Mouse (Mus musculus): Measurements from ENCODE around the gene Aldh1a7.
"Not testable (repeated sequence)": the region's sequence is repeated elsewhere in the genome, so short reads cannot be mapped to it uniquely, and the experiment has no call there.

Gene Aldh1a7

DNA sequence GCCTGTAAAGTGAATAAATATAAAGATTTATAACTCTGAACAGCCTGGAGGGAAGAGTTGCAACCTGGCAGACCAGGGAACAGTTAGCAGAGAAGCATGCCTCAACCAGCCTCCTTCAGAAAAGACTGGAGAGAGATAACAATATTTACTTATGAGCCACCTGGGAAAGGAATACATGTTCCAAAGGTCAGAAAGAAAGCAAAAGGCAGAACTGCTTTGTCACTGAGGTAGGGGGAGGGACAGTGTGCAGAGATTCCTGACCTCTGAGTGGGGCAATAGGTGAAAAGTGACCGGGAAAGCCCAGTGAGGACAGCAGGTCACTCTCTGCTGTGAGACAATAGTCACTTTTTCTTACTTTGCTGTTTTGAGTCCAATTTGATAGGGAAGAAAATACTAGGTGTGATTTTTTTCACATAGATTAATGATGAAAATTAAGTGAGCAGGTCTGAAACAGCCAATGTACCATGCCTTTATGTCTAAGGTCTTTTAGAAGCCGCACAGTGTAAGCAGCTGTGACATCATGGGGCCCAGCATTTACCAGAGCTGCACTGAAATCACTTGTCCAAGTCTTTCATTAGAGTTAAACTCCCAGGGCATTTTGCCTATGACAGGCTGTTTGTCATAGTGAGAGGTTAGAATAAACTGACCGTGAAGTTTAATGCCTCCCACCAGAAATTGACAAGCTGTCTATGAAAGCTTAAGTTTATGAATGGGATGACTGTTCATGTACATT, 73.1 kb downstream of the Aldh1a7 start:
- Histone ChIP-seq H3K4me1 (replicated peaks; ENCODE audit: low read depth, low read length) (no peaks in the 10 kb centered on the region), H3K36me3 (ENCODE audit: insufficient read depth, low read length) (no peaks in the 10 kb centered on the region), H3K4me3 (replicated peaks; ENCODE audit: low read length) (no peak overlapping the region), H3K27me3 (ENCODE audit: insufficient read depth, low read length) (no peaks in the 10 kb centered on the region), H3K9me3 (ENCODE audit: low read length) (peaks cover 30% of the 10 kb centered on the region)
- TF ChIP-seq CTCF (conservative IDR thresholded peaks at IDR 0.05; ENCODE audit: low read length) (no peak), NANOG (IDR thresholded peaks at IDR 0.05; ENCODE audit: borderline replicate concordance, low read length) (no peak), POU5F1 (IDR thresholded peaks at IDR 0.05; ENCODE audit: borderline replicate concordance, low read length) (no peak)

DNA sequence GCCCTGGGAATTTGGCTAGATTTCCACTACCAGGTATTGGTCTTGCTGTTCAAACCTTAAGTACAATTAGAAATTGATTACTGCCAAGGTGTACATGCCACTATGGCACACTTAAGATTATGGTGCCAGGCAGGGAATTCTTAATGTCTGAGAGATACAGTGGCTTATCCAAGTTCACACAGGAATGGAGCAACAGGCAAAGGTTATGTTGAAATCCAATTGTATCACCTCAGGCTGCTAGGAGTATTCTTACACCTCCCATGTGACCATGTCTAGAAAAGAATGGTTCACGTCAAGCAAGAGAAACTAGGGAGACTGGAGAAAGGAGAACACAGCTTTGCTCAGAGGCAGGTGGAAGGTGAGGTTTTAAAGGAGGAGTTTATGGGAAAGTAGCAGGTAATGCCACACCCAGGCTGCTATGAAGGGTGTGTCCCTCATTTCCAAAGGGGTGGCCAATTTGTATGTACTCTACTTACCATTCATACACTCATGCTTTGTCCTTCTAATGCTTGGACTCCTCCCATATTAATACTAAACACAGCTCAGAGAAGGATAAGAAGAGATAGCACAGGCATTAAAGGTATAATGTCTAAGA, 74.2 kb downstream of the Aldh1a7 start:
- Histone ChIP-seq H3K9me3 (ENCODE audit: low read length) (peaks cover 20% of the 10 kb centered on the region), H3K4me1 (replicated peaks; ENCODE audit: low read depth, low read length) (no peaks in the 10 kb centered on the region), H3K4me3 (replicated peaks; ENCODE audit: low read length) (no peak overlapping the region), H3K27me3 (ENCODE audit: insufficient read depth, low read length) (no peaks in the 10 kb centered on the region), H3K36me3 (ENCODE audit: insufficient read depth, low read length) (no peaks in the 10 kb centered on the region)
- no peak for TF ChIP-seq POU5F1 (IDR thresholded peaks at IDR 0.05; ENCODE audit: borderline replicate concordance, low read length)
- no peak for TF ChIP-seq NANOG (IDR thresholded peaks at IDR 0.05; ENCODE audit: borderline replicate concordance, low read length)
- TF ChIP-seq CTCF (conservative IDR thresholded peaks at IDR 0.05; ENCODE audit: low read length): no peak

- no peaks in the 10 kb centered on the region for H3K9me3 ChIP-seq (ENCODE audit: low read length)
- H3K27me3 ChIP-seq (ENCODE audit: insufficient read depth, low read length): no peaks in the 10 kb centered on the region
- no peaks in the 10 kb centered on the region for H3K4me1 ChIP-seq (replicated peaks; ENCODE audit: low read depth, low read length)
- TF ChIP-seq NANOG (IDR thresholded peaks at IDR 0.05; ENCODE audit: borderline replicate concordance, low read length) (no peak), POU5F1 (IDR thresholded peaks at IDR 0.05; ENCODE audit: borderline replicate concordance, low read length) (no peak), CTCF (conservative IDR thresholded peaks at IDR 0.05; ENCODE audit: low read length) (no peak)
- no peak overlapping the region for H3K4me3 ChIP-seq (replicated peaks; ENCODE audit: low read length)
- no peaks in the 10 kb centered on the region for H3K36me3 ChIP-seq (ENCODE audit: insufficient read depth, low read length)
These were observed 77.4 kb downstream of the Aldh1a7 start for GRCm38 (mm10) chr19:20650008-20650407.

GRCm38 (mm10) chr19:20647496-20647895, 79.9 kb downstream of the Aldh1a7 start:
- not testable (repeated sequence) for H3K27me3 ChIP-seq (ENCODE audit: insufficient read depth, low read length); H3K36me3 ChIP-seq (ENCODE audit: insufficient read depth, low read length); H3K4me1 ChIP-seq (replicated peaks; ENCODE audit: low read depth, low read length); H3K9me3 ChIP-seq (ENCODE audit: low read length); H3K4me3 ChIP-seq (replicated peaks; ENCODE audit: low read length)

- Histone ChIP-seq H3K9me3 (ENCODE audit: low read length) (no peaks in the 10 kb centered on the region), H3K27me3 (ENCODE audit: insufficient read depth, low read length) (no peaks in the 10 kb centered on the region), H3K4me3 (replicated peaks; ENCODE audit: low read length) (no peak overlapping the region), H3K36me3 (ENCODE audit: insufficient read depth, low read length) (no peaks in the 10 kb centered on the region), H3K4me1 (replicated peaks; ENCODE audit: low read depth, low read length) (no peaks in the 10 kb centered on the region)
- TF ChIP-seq NANOG (IDR thresholded peaks at IDR 0.05; ENCODE audit: borderline replicate concordance, low read length) (no peak), CTCF (conservative IDR thresholded peaks at IDR 0.05; ENCODE audit: low read length) (no peak), POU5F1 (IDR thresholded peaks at IDR 0.05; ENCODE audit: borderline replicate concordance, low read length) (no peak)
These were observed 83.0 kb downstream of the Aldh1a7 start for GRCm38 (mm10) chr19:20644346-20644745.

All from E14TG2a.4 (cell line).